Mouse (Mus musculus): ENCODE measurements at regions not wholly inside any gene's neighbourhood (a gene's known extent, or its start where the extent isn't known, plus 50 kb on each side); places are given as distances from the start of the nearest gene placed in this dataset.

GRCm38 (mm10) chr5:97563724-97564123, 106.9 kb upstream of the Gk2 start:
- H3K27ac ChIP-seq (replicated peaks), result no peak overlapping the region
- no peak for DNase-seq (ENCODE audit: low spot score)
- WGBS, result 90% methylated on average over 6 of the region's 6 CpGs
- H3K9me3 ChIP-seq (replicated peaks), result no peaks in the 10 kb centered on the region
- no peaks in the 10 kb centered on the region for H3K36me3 ChIP-seq
- no peak overlapping the region for H3K4me3 ChIP-seq
- no peaks in the 10 kb centered on the region for H3K4me1 ChIP-seq
- H3K27me3 ChIP-seq (ENCODE audit: low read depth, poor library complexity, severe bottlenecking), result no peaks in the 10 kb centered on the region

- no peaks in the 10 kb centered on the region for H3K4me1 ChIP-seq
- no peaks in the 10 kb centered on the region for H3K27me3 ChIP-seq (ENCODE audit: low read depth, poor library complexity, severe bottlenecking)
- 83% methylated on average over 6 of the region's 6 CpGs for WGBS
- H3K36me3 ChIP-seq, result no peaks in the 10 kb centered on the region
- no peak overlapping the region for H3K4me3 ChIP-seq
- no peak overlapping the region for H3K27ac ChIP-seq (replicated peaks)
- H3K9me3 ChIP-seq (replicated peaks), result 0 out of 2 replicates have a peak, but pooled peaks cover 3% of the 10 kb centered on the region
- DNase-seq (ENCODE audit: low spot score), result no peak
Observed at GRCm38 (mm10) chr5:97554274-97554673, 97.5 kb upstream of the Gk2 start.

DNA sequence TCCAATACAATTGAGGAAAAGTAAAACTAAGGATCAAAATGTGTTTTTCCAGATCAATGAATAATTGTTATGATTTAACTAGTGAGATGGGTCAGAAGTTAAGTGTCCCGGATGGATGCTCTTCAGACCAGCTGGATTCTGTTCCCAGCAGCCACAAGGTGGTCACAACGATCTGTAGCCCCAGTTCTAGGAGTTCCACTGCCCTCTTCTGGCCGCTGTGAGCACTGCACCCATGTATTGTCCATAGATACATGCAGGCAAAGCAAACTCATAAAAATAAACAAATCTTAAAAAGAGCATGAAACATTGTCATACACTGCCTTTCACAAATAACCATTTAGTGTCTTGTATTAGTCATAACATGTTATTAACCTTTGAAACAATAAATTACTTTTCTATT, 96.3 kb upstream of the Gk2 start:
- no peak for DNase-seq (ENCODE audit: low spot score)
- Histone ChIP-seq H3K27ac (replicated peaks) (no peak overlapping the region), H3K36me3 (no peaks in the 10 kb centered on the region), H3K27me3 (ENCODE audit: low read depth, poor library complexity, severe bottlenecking) (no peaks in the 10 kb centered on the region), H3K4me3 (no peak overlapping the region), H3K9me3 (replicated peaks) (0 out of 2 replicates have a peak, but pooled peaks cover 3% of the 10 kb centered on the region), H3K4me1 (no peaks in the 10 kb centered on the region)
- WGBS, result 63% methylated on average over 3 of the region's 3 CpGs

- H3K4me1 ChIP-seq, result peaks cover 4% of the 10 kb centered on the region; the same call in 1 of the 2 replicates
- H3K27ac ChIP-seq (replicated peaks), result no peak overlapping the region
- no peaks in the 10 kb centered on the region for H3K36me3 ChIP-seq
- no peaks in the 10 kb centered on the region for H3K9me3 ChIP-seq (replicated peaks)
- no peak for DNase-seq (ENCODE audit: low spot score)
- no peaks in the 10 kb centered on the region for H3K27me3 ChIP-seq (ENCODE audit: low read depth, poor library complexity, severe bottlenecking)
- 46% methylated on average over 3 of the region's 3 CpGs for WGBS
- no peak overlapping the region for H3K4me3 ChIP-seq
Observed at GRCm38 (mm10) chr5:97537492-97538257, 80.9 kb upstream of the Gk2 start.

DNA sequence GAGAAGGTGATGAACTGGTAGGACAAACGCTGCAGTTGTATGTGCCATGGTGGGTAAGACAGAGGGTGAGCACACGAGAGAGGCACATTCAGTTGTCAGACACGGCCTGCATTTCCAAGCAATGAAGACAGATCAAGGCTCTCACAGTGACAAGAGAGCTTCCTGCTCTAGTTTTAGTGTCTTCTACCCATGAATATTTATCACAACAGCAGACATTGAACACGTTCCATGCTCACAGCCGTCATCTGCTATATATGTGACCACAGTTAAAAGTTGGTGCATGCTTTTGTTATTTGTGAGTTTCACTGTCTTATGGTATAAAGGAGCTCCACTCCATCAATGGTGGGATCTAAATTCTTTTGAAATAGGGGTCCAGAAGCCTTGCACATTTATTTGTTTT, 76.9 kb upstream of the Gk2 start:
- peaks cover 4% of the 10 kb centered on the region; the same call in 1 of the 2 replicates for H3K4me1 ChIP-seq
- no peak for DNase-seq (ENCODE audit: low spot score)
- no peaks in the 10 kb centered on the region for H3K36me3 ChIP-seq
- no peak overlapping the region for H3K27ac ChIP-seq (replicated peaks)
- no peak overlapping the region for H3K4me3 ChIP-seq
- no peaks in the 10 kb centered on the region for H3K27me3 ChIP-seq (ENCODE audit: low read depth, poor library complexity, severe bottlenecking)
- WGBS, result 84% methylated on average over 5 of the region's 5 CpGs
- H3K9me3 ChIP-seq (replicated peaks), result no peaks in the 10 kb centered on the region

GRCm38 (mm10) chr5:97527555-97527954, 70.7 kb upstream of the Gk2 start:
- Histone ChIP-seq H3K9me3 (replicated peaks) (no peaks in the 10 kb centered on the region), H3K4me3 (no peak overlapping the region), H3K27me3 (ENCODE audit: low read depth, poor library complexity, severe bottlenecking) (no peaks in the 10 kb centered on the region), H3K4me1 (no peaks in the 10 kb centered on the region), H3K27ac (replicated peaks) (no peak overlapping the region), H3K36me3 (no peaks in the 10 kb centered on the region)
- 93% methylated on average over 5 of the region's 5 CpGs for WGBS
- DNase-seq (ENCODE audit: low spot score), result no peak
